Mouse (Mus musculus) spleen, postnatal 10 days (tissue): ENCODE measurements at regions not wholly inside any gene's neighbourhood (a gene's known extent, or its start where the extent isn't known, plus 50 kb on each side); places are given as distances from the start of the nearest gene placed in this dataset.

Experiments used
- DNase-seq, 2 experiments: peaks; one replicate each; pipeline ENCODE4 v3.0.0; 2021 to 2022; ENCODE audit warnings: low spot score in 2 of 2

DNA sequence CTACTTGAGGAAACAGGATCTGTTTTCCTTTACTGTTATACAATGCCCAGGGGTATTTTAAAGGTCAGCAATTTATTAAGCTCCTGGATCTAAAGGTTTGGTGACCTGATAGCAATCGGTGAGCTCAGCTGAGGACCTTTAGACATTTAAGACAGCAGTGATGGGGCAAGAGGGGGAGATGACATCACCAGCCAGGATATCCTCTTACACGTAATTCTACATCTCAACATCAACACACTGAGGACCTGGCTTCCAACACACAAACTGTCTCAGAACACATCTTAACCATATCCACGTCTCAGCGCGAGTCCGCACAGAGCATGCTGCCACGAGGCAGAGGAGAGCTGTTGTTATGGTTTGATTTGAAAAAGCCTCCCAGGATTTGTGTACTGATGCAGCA is 69.2 kb downstream of the Nhlrc3 start:
- no peak for DNase-seq

DNA sequence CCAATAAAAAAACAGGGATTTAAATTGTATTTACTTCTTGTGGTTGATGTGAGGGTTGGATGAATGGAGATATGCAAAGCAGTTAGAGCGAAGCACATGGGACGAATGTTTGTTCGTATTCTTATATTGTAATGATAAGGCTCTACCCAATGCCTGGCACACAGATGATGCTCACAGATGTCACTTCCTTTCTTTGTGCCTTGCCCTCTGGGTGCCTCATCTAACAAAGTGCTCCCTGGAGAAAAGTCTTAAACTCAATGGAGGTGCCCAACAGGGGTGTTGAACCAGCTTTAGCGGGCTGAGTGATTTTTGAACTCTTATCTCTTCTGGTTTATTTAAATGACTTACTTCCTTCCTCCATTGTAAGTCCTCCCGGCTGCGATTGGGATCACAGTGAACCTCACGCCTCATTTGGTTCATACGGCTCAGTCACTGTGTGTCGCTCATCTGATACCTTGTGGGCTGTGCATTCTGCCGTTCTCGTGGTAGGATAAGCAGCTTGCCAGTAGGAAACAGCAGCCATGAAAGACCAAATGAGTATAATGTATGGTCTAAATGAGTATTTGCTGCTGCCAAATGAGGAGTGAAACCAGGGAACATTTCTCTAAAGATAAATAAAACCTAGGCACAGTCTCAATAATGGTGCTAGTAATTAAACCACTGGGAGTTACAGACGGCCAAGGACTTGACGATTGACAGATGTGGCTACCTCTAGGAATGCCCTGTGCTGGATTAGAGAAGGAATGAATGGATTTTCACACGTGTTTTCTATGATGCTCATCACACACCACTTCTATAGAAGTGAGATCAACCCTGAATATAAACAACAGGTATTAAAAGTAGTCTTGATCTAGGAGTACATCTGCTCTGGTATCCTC is 81.2 kb downstream of the Nhlrc3 start:
- DNase-seq = no peak

DNA sequence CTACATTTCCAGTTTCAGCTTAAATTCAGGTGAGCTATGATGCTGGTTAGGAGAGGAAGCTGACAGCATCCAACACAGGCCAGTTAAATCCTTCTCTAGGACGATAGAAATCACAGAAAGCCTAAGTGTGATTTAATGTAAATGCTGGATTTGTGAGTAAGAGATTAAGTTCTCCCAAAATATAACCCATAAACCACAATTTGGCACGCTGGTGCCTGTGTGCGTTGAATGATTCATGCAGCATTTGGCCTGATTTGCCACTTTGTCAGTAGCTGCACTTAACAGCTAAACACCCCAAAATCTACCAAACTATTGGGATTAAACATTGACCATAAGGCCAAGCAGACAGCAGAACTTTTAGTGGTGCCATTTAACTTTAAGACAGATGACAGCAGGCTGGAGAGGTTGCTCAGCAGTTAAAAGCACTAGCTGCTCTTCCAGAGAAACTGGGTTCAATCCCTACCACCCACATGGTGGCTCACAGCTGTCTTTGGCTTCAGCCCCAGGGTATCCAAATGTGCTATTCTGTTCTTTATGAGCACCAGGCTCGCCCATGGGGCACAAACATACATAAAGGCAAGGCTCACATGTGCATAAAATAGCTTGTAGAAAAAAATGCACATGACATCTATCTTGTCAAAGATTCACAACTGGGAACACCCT is 83.5 kb downstream of the Nhlrc3 start:
- DNase-seq = no peak

DNA sequence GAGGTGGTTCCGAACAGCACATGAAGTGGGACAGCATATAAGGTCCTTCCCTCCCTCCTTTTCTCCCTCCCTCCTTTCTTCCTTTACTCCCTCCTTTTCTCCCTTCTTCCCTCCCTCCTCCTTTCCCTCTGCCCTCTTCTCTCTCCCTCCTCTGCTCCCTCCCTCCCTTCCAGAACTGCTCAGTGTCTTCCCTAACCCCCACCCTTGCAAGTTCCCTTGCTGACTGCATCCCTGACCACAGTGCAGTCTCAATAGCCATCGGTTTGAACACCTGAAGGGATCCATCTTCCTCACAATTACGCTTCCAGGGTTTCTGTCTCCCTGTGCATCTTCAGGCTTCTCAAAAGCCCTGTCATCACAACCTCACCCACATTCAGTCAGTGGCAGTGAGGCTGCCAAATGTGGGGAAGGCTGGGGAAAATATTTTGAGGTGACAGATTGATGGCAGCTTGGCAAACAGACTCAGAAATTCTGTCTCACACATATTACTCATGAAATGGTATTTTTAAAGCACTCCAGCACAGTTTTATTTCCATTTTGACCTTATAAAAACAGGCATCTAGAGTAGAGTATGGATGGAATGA is 86.2 kb downstream of the Nhlrc3 start:
- no peak for DNase-seq

DNA sequence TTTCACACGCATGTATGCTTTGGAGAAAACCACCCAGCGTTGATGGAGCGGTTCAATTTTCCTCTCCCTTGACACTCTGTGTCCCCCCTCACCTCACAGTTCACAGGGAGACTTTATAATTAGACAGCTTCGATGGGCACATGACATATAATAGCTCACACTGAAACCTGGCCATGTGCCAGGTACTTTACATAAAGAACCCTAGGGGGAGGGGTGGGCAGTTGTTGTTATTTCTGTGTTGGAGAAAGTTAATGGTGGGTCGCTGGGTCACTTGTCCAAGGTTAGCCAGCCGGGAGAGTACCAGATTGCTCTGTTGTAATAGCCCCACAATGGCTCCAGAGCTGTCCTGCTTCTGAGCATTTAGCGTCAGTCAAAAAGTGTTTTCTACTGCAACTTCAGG is 90.2 kb downstream of the Nhlrc3 start:
- DNase-seq = peak in 1 of 2 experiments; percentile 10

DNA sequence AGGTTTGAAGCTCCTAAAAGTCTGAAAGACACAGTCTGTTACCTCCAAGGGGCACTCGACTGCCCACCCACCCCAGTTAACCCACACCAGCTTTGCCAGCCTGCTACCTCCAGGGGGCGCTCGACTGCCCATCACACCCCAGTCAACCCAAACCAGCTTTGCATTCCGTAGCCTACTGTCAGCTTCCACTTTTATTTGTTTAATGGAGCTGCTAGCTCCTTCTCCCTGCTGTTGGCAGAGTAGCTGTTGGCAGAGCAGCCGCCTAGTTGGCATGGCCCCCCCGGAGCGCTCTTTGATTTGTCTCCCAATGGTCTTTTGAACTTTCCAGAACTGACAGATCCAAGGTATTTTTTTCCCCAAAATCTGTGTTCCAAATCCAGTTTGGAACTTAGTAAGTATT is 91.2 kb downstream of the Nhlrc3 start:
- no peak for DNase-seq

DNA sequence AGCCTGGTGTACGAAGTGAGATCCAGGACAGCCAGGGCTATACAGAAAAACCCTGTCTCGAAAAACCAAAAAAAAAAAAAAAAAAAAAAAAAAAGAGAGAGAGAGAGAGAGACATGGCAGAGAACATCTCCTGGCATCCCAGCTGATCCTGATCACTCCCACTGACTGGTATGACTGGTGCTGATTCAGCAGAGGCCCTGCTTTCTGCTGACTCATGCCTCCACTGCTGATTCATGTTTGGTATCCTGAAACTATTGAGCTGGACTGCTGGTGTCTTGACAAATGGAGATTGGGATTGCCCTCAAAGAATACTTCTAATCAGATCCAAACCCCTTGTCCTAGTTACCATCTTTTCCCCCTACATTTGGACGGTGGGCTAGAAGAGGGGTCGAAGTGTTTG is 101.9 kb downstream of the Nhlrc3 start:
- DNase-seq = no peak

DNA sequence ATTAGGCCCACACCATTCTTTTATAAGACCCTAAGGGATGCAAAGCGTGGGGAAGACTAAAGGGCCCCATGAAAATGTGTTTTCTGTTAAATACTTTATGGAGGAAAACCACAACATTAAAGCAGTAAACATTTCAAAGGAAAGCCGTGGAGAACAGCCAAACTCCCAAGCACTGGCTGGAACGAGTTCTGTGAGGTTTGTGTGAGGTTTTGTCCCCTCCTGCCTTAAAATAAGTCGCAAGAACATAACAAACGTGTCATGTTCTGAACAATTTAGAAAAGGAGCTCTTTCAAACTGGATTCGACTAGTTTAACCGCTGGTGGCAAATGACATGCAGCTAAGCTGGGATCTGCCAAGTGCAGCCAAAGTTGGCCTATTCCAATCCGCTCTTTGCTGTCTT is 109.4 kb downstream of the Nhlrc3 start:
- DNase-seq = no peak

DNA sequence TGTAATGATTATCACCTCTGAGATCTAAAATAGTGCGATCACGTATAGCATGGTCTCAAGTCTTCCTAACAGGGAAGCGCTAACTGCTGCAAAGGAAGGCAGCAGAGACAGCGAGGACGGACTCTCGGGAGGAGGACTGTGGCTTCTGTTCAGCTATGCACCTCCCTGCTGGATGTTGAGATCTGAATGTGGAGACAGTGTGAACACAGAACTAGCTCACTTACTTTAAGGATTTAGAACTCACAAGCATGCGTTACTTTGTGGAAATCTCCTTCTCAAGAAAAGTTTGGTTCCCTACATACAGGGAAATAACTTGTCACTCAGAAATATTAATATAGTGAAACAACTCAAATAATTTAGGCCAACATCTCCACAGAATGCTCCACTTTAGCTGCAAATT is 109.8 kb downstream of the Nhlrc3 start:
- no peak for DNase-seq

DNA sequence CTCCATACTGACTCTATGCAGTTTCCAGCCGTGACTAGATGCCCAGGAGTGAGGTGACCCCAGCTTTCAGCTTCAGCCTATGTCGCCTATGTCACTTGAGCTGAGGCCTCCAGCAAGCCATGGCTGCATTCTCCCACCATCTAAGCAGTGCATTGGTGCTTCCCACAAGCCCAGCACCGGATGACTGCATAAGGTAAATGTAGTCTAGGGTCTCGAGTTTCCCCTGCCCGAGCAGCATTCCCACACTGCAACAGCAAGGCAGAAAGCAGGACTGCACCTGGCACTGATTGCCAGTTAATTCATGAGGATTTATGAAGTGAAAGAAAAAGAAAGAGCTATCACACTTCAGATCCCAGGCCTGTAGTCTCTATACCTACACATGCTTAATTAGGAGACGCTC is 119.5 kb downstream of the Nhlrc3 start:
- DNase-seq = no peak

DNA sequence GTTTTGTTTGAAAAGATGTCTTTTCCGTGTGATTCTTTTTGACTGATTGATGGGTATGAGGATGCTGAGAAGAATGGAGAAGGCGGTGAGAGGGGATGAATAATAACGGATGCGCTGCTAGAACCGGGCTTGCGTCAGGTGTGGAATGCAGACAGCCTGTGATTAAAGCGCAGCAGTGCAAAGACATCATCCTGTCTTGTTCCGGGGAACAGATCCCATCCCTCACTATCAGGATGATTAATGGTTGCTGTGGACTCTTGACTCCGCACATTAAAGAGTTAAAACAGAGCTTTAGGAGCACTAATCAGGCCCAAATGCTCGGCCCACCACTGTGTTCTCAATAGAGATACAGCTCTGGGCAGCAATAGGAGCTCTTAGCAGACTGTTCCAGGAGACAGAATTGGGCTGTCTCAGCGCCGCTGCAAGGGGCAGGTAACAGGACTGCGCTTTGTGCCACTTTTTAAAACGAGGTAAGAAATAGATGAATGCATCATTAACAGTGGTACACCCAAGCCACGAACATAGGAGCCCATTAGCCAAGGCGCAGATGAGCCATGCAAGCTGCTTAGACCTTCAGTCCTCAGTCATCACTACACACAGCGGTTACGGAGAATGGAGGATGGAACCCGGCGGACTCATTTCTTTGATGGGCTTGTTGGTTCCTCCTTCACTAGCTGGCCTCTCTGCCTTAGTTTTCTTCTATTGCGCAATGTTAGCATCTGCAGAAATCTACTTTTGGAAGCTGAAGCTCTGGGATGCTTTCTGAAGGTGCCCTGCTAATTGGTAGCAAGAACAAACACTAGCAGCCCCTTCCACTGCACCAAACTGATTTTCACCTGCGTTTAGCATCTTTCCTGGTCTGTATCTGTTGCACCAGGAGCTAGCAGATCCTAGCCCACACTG is 121.6 kb downstream of the Nhlrc3 start:
- no peak for DNase-seq

DNA sequence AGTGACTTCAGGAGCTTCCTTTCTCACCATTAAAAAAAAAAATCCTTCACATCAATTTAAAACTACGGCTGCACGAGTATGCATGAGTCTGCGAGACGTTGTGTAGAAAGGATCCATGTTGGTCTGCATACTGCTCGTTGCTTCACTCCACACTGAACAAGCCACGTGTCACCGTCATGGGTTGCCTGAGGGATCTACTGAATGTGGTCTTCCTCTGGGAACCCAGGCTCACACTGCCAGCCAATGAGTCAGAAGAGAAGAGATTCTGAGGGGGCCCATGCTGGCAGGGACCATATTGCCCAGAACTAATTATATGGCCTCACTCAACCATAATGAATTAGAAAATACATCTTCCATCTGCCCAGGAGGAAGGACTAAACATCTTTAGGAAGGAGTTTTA is 124.6 kb downstream of the Nhlrc3 start:
- no peak for DNase-seq

DNA sequence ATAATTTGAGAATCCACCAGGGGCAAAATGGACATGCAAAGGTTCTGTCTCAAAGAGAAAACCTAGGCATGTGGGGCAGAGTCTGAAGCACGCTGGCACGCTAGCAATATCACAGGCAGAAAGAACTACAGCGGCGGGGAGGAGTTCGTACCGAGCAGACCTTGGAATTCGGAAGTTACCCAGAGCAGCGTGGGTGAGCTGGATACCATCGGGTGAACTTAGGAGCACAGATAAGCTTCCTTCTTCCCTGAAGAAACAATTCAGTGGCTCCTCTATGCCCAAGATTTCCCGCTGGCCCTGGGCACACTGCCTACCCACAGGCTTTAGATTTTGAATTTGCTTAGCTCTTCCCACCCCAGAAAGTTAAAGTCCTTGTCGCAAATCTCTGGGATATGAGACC is 129.1 kb downstream of the Nhlrc3 start:
- DNase-seq = no peak

DNA sequence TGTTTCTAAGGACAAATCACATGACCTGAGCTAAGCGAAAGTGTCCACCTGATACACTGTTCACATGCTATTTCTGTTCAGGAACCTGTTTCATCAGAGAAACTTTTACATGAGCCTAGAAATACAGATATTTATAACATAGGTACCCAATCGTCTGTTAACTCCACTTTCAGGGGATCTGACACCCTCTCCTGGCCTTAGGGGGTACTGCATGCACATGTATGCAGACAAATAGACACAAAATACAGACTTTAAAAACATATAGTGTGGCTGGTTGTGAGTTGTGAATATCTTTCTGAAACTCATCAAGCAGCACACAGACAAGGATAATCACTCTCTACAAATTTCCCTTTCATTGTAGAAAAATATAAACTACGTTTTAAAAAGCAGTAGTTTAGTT is 133.6 kb downstream of the Nhlrc3 start:
- DNase-seq = peak in 1 of 2 experiments; percentile 20

DNA sequence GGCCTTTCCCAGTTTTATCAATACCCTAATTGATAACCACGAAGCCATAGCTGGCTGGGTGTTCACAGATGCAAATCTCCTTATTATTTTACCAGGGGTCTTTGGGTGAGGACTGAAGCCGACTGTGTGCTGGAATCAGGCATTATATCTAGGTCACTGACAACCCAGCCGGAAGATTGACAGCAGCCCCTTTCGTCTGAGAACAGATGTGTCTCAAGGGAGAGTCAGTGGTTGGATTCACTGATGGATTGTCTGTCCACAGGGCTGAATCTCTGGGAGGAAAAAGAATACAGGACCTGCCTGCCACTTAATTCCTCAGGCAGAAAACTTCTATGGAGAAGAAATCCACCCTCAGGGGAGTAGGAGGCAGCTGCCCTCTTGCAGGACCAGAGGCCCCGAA is 135.7 kb downstream of the Nhlrc3 start:
- no peak for DNase-seq

DNA sequence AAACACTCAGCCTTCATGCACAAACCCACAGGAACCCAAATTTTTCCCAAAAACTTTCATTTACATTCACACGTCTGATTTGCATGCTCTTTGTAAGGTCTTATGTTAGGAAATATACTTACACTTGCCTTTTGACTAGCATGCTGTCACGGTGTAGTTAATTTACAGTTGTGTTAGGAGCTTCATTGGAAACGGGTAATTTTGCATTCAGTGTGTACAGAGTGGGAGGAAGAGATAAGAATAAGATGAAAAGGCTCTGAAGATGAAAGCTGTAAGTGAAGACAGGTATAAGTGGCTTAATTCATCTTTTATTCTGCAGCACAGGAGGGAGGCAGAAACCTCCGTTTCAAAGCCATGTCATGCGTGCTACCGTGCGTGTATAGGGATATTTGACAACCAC is 136.2 kb downstream of the Nhlrc3 start:
- DNase-seq = no peak

DNA sequence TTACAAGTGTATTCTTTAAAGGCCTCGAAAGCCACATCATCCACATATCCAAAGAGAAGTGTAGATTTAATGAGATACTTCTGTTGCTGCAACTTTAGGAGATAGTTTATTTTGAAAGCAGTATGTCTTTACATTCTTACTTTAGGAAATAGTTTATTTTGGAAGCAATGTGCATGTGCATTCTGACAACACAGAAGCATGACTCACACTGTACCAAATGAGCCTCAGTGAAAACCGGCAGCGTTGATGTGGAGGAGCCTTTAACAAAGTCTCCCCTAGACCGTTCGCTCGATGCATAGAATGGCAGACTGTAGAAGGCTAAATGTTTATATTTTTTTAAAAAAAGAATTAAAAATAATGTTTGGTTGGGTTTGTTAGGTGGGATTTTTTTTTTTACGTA is 138.1 kb downstream of the Nhlrc3 start:
- no peak for DNase-seq

DNA sequence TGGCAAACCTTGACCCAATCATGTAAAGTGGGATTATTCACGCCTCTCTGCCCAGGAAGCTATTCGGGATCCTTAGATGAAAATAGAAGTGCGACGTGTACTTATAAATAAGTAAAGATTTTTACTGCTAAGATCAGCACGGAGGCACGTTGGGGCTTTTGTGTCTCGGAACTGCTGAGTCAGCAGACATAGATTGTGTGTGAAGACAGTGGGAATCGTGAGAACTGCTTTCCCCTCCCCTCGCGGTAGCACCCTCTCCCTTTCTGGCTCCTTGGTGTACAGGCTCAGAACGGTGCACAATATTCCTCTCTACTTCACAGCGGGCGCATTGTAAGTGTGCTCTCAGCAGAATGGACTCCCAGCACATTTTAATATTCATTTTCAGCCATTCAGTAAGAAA is 138.7 kb downstream of the Nhlrc3 start:
- no peak for DNase-seq

DNA sequence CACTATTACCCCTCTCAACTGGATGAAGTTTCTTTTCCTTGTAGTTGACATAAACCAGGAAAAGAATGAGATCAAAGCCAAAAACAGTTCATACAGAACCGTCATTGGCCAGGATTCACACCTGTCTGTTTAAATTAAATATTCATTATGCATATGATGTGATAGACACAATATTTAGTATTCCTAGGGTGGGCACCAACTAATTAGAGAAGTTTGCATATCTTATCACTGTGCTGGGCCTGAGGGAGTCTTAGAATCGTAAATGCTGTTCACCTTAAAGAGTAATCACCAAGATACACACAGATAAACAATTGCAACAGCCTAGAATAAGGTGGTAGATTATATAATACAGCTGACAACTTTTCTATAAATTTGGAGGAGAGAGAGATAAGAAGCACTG is 147.7 kb downstream of the Nhlrc3 start:
- DNase-seq = no peak
